Mouse (Mus musculus): ENCODE data around the gene Grk6.
A peak's percentile ranks its signal among the peaks of the same experiment; 100 is the strongest.

The Grk6 gene

DNA sequence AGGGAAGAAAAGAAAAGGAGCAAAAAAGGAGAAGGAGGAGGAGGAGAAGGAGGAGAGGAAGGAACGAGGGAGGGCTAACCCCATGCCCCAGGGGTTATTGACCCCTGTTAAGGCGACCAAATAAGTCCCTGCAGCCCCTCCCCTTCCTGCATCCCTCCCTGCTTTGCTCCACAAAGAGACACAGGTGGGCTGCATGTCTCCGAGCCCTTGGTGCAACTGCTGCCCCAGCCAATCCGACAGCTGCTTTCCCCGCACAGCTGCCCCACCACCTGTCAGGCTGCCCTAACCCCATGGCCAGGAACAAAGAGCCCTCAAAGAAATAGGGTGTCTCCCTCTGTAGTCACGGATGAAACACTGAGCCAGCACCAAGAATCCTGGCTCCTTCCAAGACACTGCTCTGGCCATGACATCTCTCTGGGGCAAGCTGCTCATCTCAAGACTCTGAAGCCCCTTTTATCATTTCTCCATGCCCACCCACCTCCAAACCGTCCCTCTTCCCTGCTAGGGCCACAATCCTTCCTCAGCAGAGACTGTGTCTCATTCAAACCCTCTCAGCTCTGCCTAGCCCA lies 39.7 kb downstream of the Grk6 start:
- no peak for DNase-seq (ENCODE audit: low read depth, low spot score)

DNA sequence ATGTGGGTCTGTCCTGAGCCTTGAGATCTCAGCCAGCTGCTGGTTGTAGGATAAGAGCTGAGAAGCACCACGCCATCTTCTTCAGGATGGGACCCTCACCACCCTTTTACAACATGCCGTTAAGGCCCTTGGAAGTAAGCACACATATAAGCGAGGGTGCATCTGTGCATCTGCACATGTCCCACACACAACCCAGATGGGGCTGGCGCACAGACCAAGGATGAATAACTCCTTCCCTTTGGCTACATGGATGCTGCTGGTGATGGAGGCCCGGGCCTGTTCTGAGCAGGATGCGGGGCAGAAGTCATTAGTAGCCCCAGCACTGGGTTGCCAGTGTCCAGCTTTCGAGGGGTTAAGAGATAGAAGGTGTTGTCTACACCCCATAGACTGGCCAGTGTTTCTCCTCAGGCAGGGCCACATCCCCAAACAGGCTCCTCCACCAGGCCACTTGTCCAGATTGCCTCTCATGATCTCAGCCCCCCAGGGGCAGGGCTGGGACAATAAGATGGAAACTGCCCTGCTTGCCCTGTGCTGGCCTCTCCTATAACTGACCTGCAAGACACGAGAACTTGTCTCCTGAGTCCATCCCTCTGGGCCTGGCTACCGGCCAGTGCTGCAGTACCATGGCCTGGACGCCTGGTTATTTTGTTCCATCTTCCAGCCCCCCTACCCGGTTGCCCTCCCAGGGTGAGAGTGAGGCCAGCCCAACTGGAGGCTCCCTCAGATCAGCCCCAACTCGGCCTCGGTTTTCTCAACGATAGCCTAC lies 41.3 kb downstream of the Grk6 start:
- DNase-seq (ENCODE audit: low read depth, low spot score) = no peak

DNA sequence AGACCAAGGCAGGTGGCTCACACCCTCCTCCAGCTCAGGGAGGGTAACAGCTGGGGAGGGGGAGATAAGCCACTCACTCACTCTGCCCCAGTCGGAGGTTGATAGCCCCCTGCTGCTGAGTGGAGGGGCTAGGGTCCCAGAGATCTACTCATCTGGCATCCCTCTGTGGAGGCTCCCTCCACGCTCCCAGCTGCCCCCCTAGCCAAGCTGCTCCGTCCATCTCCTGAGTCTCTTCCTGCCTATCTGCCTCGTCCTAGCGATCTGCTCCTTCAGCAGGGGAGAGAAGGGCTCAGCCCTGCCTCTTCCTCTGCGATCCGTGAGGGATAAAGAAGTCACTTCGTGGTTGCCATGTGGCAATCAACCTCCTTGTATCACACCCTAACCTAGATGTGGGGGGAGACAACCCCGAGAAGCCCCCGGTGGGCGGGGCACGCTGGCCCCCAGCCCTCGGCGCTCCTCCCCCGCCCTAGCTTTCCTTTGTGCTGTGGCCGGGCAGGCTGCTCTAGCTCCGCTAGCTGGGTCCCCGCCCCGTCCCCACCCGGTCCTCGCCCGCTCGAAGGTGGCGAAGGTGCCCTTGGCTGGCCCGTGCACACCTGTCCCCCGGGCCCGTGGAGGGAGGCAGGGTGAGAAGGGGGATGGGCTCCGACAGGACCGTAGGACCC lies 42.2 kb downstream of the Grk6 start:
- DNase-seq (ENCODE audit: low read depth, low spot score) = no peak

- no peak for DNase-seq (ENCODE audit: low read depth, low spot score)
Observed at GRCm38 (mm10) chr13:55487578-55488498, 43.0 kb downstream of the Grk6 start, which contains the start of gene Dbn1. Dbn1 (minus strand) TSS chr13:55488111.

GRCm38 (mm10) chr13:55494257-55494656 lies 49.4 kb downstream of the Grk6 start:
- DNase-seq (ENCODE audit: low read depth, low spot score) = no peak

DNA sequence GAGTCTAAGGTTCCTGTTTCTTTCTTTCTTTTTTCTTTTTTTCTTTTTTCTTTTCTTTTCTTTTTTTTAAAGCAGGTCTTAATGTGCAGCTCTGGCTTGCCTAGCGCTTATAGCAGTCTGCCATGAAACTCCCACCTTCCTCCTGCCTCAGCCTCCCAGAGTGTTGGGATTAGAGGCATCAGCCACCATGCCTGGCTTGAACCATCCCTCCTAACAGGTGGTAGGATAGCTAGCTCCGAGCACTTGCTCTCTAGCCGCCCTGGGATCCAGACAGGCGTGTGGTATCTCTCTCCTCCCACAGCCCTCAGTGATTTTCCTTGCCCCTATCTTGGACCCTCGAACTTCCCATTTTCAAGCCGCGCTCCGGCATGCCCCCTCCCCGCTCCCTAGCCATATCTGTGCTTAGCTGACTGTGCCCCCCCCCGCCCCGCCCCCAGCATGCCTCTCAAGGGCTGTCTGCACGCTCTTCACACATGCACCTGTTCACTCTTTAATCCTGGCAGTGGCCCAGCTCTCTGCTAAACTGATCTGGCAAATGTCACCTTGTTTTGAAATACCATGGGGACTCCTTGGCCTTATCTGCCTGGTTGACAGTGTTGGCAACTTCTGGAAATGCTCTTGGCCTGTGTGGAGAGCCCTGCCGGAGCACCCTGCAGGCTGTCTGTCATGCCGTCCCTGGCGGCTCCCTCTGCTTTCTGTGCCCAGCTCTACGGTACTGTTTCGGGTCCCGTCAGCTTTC lies 50.2 kb downstream of the Grk6 start:
- DNase-seq (ENCODE audit: low read depth, low spot score) = no peak

DNA sequence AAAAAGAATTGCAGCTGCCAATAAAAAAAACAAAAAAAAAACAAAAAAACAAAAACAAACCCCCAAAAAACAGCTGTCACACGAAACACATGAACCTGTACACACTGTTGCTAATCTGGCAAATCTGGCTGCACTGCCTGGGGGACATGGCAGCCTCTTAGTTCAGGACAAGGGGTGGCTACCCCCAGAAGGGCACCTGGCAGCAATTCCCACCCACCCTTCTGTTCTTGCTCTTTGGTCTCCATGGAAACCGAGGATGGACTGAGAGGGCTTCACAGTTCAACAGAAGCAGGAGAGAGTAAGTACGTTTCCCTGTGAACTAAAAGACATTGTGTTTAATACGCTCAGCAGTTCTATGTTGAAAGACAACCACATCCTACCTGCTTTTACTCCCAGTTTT lies 50.8 kb downstream of the Grk6 start:
- DNase-seq (ENCODE audit: low read depth, low spot score) = no peak

DNA sequence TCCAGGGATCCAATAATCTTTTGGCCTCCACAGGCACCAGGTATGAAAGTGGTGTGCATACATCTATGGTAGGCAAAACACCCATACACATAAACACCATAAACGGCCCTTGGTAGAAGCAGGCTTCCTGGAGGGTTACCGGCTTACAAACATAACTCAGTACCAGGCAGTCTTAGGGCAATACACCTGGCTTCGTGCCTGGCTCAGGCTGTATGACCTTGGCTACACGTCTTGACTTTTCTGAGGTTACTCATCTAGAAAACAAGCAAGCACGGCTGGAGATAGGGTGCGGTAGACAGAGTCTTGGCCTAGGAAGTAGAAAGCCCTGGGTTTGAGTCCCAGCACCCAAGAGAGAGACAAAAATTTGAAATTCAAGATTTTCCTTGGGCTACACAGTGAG lies 51.8 kb downstream of the Grk6 start:
- no peak for DNase-seq (ENCODE audit: low read depth, low spot score)

GRCm38 (mm10) chr13:55498906-55499305 lies 54.0 kb downstream of the Grk6 start:
- no peak for DNase-seq (ENCODE audit: low read depth, low spot score)

DNA sequence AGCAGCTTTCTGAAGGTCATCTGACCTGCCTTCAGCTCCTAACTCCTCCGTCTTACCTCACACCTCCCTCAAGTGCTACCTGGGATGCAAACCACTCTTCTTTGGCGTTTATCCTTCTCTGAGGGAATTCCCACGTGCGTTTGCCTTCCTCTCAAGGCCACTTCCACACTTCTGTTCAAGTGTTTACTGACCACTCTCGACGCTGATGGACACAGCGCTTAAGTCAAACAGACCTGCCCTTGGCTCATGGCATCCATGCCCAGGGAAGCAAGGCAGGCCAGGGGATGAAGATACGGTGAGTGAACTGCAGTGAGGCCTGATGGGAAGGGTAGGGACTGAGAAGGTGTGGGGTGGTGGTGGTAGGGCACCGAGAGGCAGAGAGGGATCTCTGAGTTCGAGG lies 55.7 kb downstream of the Grk6 start:
- no peak for DNase-seq (ENCODE audit: low read depth, low spot score)

GRCm38 (mm10) chr13:55502405-55502804 lies 57.5 kb downstream of the Grk6 start:
- DNase-seq (ENCODE audit: low read depth, low spot score) = no peak

DNA sequence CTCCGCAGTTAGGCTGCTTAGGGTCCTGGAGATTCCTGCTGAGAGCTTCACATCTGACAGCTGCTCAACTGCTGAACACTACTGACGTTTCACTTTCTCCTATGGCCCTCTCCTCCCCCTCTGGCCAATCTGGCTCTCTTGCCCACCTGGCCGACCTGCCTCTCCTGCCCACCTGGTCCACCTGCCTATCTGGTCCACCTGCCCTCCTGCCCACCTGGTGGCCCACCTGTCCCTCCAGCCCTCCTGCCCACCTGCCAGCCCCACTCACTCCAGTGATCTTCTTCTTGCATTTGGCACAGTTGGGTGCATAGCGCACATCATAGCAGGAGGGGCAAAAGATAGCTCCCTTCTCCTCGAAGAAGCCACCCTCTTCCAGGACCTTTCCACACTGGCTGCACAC lies 59.5 kb downstream of the Grk6 start:
- no peak for DNase-seq (ENCODE audit: low read depth, low spot score)

DNA sequence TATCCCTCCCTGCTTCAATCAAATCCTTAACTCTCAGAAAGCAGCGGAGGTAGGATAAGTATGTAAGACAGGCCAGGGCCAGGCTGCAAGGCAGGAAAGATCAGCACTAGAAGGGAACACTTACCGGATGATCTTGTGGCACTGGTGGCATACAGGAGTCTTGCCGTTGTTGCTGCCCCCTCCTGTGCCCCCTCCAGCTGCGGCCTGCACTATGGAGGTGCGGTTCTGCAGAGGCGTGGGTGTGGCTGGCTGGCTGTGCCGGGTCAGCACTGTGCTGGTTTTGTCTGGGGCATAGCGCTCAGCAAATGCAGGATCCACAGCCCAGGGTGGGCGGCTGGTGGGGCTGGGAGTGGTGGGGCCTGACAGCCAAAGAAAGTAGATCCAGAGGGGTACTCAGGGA lies 60.9 kb downstream of the Grk6 start:
- no peak for DNase-seq (ENCODE audit: low read depth, low spot score)

GRCm38 (mm10) chr13:55506697-55507096 lies 61.8 kb downstream of the Grk6 start:
- no peak for DNase-seq (ENCODE audit: low read depth, low spot score)

DNA sequence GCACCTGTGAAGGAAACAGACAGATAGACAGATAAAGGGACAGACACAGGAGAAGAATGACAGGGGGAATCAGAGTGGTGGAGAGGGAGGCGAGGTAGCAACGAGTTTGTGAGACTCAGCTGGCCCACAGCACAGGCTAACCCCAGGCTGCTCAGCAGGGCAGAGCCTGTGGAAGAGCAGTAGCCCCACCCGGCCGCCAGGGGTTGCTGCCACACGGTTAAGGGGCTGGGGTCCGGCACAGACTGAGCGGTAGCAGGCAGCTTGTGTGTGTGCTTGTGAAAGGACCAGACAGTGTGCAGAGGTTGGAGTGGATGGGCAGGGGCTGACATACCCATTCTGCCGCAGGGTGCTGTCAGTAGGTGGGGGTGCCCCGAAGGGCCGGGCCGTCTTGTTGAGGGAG lies 63.0 kb downstream of the Grk6 start:
- no peak for DNase-seq (ENCODE audit: low read depth, low spot score)

- no peak for DNase-seq (ENCODE audit: low read depth, low spot score)
Observed at GRCm38 (mm10) chr13:55508531-55508930, 63.7 kb downstream of the Grk6 start.

GRCm38 (mm10) chr13:55510332-55510667 lies 65.4 kb downstream of the Grk6 start:
- DNase-seq (ENCODE audit: low read depth, low spot score) = peak; percentile 47
